Comparison of ENCODE assay signal across 18 mouse cellular contexts in genomic region chr2:38021166-38021565, GRCm38 (mm10).
"Had no signal": no experiment of that assay in that cellular context is flagged by ENCODE, and none has a peak within 500 bp of the region (broad histone marks: within the 10 kb centered on the region; RNA-seq: fewer than 3 reads in every experiment).

No protein-coding gene starts in this region.

- H3K4me1 ChIP-seq: lung, embryonic 15.5 days; neural tube, embryonic 13.5 days; neural tube, embryonic 15.5 days had no signal

- H3K4me3 ChIP-seq: liver, embryonic 12.5 days; lung, embryonic 15.5 days; midbrain, embryonic 12.5 days; myocyte; neural tube, embryonic 13.5 days; neural tube, embryonic 15.5 days had no signal

- H3K27me3 ChIP-seq: liver, embryonic 12.5 days; lung, embryonic 15.5 days; midbrain, embryonic 12.5 days; neural tube, embryonic 13.5 days; neural tube, embryonic 15.5 days had no signal

- DNase-seq: lung, adult 18-20 months; lung, postnatal 4 days; retina, postnatal 1 day; right cerebral cortex, adult 18-20 months; right cerebral cortex, postnatal 25 days; right cerebral cortex, postnatal 4 days; spleen, adult 18-20 months; thymus, adult 18-20 months; thymus, postnatal 14 days; thymus, postnatal 36 days had no signal

- H3K36me3 ChIP-seq: liver, embryonic 12.5 days; lung, embryonic 15.5 days; midbrain, embryonic 12.5 days; neural tube, embryonic 13.5 days; neural tube, embryonic 15.5 days had no signal

- H3K9ac ChIP-seq: liver, embryonic 12.5 days; liver, embryonic 14.5 days; lung, embryonic 15.5 days; midbrain, embryonic 12.5 days; neural tube, embryonic 13.5 days; neural tube, embryonic 15.5 days had no signal

- H3K27ac ChIP-seq: liver, embryonic 12.5 days; liver, embryonic 14.5 days; lung, embryonic 15.5 days; midbrain, embryonic 12.5 days; neural tube, embryonic 13.5 days; neural tube, embryonic 15.5 days had no signal

- ATAC-seq: liver, embryonic 12.5 days; lung, postnatal 0 days had no signal

- H3K4me2 ChIP-seq: liver, embryonic 12.5 days; lung, embryonic 15.5 days; midbrain, embryonic 12.5 days; neural tube, embryonic 13.5 days; neural tube, embryonic 15.5 days had no signal

- H3K9me3 ChIP-seq: liver, embryonic 12.5 days; lung, embryonic 15.5 days; midbrain, embryonic 12.5 days; neural tube, embryonic 13.5 days; neural tube, embryonic 15.5 days had no signal
